Mouse (Mus musculus) right cerebral cortex, postnatal 25 days (tissue): ENCODE results near the gene Cfdp1.

ENCODE experiments used
- DNase-seq: peaks from one replicate; pipeline ENCODE4 v3.0.0; 2022

Gene Cfdp1

DNA sequence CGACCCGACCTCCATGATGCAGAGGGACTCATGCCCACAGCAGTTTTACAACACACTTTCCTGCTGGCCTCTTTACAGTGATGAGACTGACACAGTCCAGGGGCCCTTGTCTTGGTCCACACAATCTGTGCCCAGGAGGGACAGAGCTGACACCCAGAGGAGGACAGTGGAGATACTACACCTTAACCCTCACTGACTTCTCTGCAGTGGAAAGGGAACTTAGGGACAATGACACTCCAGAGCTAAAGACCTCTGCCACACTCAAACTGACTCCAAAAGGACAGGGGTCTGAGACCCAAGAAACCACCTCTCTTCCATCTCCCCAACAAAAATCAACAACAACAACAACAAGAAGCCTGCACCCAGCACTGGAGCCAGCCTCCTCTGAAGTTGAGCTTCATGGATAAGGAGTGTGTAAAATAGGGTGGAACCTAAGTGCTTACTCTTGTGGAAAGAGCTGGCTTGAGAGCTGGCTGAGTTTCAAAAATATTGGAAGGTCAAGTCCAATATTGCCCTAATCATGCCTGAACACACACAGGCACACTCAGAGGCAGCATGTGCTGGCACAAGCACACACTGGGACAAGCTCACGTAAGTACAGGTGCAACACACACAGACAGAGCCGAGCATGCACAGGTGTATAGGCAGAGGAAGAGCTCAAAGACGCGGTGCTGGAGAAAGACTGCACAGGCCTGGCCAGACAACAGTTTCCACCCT lies 119.7 kb downstream of the Cfdp1 start:
- no peak for DNase-seq

DNA sequence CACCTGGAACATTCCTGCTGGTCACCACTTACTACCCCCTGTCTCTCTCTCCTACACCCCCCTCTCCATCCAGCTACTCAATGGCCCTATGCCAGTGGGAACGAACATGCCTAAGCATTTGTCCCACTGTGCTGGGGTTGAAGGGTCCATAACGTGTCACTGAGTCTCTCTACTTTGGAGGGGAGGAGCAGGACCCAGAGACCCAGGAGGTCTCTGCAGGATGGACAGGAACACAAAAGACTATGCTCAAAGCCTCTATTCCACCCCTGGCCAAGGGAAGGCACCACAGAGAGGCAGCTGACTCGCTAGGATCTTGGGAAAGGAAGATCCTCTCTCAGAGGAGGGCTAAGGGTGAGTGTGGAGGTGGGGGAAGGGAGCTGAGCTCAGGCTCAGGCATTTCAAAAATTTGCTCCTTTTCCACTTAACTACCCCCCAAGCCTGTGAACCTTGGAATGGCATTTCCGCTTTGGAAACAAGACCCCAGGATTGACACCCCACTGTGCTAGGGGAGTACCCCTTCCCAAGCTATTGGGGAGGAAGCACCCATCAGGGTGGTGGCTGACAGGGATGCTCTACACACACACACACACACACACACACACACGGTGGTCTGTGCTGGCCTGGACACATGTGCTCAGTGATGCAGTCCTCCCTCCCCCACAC lies 120.4 kb downstream of the Cfdp1 start:
- DNase-seq = peak; percentile 3

DNA sequence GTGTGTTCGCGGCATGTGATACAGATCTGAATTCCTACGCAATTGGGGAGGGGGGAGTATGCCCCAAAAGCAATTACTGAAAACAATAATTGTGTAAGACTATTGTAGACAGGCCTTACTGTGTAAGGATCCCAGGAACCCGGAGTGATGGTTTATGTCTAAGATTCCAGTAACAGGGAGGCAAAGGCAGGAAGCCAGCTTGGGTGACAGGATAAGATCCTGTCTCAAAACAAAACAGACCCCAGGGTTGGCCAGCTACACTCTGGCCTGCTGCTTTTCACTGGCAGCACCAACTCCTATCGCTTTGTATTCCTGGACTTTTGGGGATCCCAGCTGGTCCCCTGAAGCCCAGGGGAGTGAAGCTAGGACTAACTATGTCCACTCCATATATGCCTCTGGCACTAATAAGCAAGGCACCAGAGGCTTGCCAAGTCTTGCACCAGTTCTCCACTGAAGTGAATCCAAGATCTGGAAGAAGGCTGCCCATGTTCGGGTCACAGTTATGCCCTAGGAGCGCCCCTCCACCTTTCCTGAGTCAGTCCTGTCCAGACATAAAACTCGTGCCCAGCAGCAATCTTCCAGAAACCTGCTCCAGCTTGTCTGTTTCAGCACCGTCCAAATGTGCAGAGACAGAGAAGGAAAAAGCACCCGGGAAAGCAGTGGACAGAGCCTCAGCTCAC lies 121.5 kb downstream of the Cfdp1 start:
- peak; percentile 7 for DNase-seq

DNA sequence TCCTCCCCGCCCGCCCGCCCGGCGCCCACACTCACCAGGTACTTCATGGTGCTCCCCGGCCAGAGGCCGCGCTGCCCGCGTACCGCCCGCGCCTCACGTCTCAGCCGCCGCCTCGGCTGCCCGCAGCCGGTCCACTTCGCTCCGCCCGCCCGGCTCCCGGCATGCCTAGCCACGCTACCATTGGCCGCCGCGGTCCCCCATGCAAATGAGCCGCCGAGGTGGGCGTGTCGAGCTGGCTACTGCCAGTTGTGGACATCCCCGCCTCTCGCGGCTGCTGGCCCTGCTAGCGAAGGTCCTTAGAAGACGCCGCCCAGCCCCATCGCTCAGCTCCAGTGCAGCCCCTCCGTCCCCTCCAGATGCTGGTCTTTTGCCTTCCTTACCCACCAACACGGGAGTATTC lies 122.1 kb downstream of the Cfdp1 start:
- peak; percentile 97 for DNase-seq

DNA sequence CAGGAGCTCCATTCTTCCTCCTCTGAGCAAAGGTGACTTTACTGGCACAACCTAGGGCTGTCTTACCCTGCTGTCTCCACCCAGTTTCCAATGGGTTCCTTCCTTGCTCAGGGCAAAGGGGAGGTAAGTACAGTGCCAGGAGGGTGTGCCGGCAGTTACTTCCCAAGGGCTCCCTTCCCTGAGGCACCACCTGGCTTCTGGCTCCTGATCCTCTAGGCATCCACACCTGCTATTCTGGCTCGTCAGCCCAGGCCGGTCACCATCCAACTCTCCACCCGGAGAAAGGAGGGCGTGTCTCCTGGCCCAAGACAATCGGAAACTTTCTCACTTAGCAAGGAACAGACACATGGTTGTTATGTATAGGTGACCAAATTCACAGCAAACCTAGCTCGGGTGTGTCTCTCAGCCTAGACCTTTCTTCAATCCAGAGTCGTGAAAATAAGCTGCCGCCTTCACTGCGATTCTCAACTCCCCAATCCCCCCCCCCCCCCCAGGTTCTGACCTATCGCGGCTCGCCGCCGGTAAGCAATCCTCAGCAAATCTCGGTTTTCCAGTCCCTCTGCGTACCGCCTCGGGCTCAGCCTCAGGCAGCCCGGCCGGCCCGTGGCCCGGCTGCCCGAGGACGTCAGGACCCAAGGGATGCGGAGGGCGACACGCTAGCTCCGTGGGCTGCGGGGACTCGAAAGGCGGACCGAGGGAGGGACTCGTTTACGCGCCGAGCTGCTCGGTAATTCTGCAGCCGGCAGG lies 122.7 kb downstream of the Cfdp1 start:
- no peak for DNase-seq

DNA sequence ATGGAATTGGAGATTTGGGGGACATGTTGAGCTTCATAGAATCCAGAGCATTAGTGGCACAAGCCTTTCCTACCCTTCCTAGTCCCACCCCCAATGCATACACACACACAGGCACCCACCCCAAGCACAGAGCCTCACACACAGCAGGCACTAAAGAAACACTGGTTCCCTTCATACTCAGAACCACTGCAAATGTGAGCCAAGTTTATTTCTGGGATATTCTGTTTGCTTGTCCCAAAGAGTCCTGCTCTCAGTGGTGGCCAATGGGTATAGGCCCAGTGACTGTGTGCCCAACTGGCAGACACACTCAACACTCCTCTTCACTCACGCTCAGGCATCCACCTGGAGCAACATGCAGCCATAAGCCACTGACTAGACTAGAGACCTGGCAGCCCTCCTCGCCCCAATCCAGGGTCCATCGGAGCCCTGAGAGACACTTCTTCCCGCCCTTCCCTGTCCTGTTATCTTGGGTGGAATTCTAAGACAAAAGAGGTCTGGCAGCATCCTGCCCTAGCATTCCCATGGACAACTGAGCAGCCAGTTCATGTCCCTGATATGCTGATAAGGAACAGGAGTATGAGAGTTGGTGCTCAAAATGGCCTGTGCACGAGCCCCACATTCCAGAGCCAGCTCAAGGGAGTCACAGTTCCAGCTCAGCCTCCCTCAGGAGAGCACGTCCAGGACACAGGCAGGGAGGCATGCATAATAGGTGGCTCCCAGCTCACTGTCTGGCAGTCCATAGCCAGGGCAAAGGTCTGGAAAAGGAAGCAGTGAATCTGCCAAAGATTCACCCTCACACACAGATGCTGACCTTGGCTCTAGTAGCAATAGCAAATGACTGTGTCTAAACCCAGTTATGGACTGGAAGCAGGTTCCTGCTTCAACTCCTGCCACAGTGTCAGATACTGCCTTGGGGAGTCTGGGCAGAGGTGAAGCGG lies 124.6 kb downstream of the Cfdp1 start:
- peak; percentile 4 for DNase-seq

DNA sequence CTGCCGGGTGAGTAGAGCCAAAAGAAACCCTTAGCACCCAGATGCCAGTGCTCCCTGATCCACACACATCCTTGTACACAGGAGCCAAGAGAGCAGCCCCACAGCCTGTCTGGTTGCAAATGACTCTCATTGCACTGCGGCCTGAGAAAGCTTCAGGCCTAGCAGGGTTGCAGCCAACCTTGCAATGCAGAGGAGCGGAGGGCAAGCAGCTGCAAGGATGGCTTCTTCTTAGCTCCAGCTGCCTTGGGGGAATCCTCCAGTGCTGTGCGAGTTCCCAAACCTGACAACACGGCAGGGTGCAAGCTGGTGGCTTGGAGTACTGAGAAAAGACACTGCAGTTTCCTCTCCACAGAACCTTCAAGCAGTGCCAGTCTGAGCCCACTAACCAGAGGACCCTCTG lies 125.6 kb downstream of the Cfdp1 start:
- no peak for DNase-seq

DNA sequence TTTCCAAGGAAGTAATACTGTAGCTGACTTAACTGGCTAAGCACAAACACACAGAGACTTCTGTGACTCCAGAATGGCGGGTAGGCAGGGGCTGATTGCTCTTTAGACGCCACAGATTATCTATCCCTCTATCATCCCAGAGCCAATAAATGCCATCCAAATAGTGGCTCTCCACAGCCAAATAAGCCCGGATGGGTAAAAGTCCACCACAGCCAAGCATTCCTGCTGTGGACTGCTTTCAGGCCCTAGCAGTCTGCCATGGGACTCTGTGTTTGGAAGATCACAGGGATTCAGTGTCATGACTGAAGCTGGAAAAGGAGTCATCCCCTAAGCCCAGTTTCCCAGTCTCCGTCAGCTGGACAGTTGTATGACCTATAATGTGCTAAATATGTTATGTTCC lies 126.5 kb downstream of the Cfdp1 start:
- DNase-seq = no peak

DNA sequence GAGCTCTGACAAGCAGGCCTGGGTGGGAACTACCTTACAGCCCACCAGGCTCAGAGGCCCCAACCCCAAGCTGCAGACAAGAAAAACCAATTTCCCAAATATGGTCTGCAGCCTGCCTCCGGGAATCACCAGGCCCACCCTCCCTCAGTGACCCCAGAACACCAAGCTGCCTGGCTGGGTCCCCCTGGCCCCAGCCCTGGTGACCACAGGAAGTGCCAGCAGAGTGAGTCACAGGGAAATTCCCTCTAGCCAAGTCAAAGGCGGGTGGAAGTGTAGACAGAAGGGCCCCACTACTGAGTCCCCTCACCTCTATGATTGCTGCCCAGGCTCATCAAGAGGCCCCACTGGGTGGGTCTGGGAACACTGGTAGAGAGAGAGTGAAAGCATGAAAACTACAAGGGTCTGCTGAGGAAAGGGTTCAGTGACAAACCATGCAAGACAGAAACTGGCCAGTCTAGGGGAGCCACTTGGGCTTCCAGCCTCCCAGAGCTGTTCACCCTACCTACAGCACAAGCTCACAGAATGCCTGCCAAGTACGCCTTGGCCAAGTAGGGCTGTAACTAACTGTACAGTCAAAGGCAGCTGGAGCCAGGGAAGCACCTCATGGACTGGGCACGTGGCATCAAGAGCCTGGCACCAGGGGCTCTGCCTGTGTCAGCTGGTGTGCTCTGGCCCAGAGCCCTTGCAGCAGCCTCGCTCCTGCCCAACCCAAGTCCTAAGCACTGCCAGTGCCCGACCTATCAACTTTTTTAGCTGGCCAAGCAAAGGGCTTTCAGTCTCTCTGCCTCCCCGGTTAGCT lies 127.8 kb downstream of the Cfdp1 start:
- DNase-seq = no peak

DNA sequence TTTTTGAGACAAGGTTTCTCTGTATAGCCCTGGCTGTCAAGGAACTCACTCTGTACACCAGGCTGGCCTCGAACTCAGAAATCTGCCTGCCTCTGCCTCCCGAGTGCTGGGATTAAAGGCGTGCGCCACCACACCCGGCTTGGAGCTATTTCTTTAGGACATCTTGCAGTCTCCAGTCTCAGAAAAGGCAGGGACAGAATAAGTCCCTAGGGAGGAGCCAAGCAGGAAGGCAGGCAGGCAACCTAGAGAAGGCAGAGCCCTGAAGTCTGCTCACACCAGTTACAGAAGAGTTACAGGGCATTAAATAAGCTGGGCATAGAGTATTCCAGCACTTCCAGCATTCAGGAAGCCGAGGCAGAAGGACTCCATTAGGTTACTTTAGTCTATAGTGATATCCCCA lies 128.8 kb downstream of the Cfdp1 start:
- no peak for DNase-seq

DNA sequence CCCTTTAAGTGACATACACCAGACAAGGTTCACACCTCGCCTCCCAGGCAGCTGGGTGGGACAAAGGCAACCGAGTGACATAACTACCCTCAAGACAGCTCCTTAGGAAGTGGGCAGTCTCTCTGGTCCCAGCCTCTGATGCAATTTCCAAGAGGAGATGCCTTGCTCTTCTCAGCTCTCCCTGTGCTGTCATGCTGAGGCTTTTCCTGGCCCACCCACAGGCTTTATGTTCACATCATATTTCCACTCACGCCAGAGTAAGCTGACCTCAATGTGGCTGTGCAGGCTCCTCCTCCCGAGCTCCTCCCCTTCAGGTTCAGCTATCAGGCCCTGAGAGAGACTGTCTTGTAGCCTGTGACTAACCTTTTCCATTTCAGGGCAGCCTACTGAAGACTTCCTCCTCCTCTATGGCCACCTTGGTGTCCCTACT lies 134.0 kb downstream of the Cfdp1 start:
- DNase-seq = no peak

DNA sequence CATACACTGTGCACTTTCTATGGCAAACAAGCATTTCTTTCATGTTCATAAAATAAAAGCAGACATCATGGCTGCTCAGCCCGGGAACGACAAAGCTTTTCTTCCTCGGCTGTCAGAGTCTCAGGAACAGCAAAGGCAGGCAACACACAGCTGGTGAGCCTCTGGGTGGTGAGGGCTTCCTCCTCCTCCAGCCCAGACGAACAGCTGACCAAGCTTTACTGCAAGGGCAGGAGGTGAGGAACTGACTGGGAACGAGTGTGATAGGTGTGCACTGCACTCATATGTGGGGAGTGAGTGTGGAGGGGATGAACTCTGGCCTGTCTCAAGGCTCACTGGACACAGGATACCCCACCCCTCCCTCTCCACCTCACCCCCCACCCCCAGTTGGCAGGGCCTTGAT lies 135.2 kb downstream of the Cfdp1 start:
- DNase-seq = no peak
